Mouse (Mus musculus) kidney, adult 2 months (tissue): ENCODE results near the gene Plekhm3.

Source experiments
- CTCF ChIP-seq: fragments of 200-500 bp; conservative IDR thresholded peaks from 2 replicates; pipeline ENCODE4 v1.5.1; 2011; ENCODE audit warnings: low read depth, mild to moderate bottlenecking, control low read depth, low read length, moderate library complexity, mixed read lengths; ENCODE audit not compliant: insufficient read depth, insufficient read length
- POLR2A ChIP-seq: fragments of 200-500 bp; IDR thresholded peaks from one replicate; pipeline ENCODE4 v1.6.1; 2011; ENCODE audit warnings: low read depth, low read length, control low read depth

DNA sequence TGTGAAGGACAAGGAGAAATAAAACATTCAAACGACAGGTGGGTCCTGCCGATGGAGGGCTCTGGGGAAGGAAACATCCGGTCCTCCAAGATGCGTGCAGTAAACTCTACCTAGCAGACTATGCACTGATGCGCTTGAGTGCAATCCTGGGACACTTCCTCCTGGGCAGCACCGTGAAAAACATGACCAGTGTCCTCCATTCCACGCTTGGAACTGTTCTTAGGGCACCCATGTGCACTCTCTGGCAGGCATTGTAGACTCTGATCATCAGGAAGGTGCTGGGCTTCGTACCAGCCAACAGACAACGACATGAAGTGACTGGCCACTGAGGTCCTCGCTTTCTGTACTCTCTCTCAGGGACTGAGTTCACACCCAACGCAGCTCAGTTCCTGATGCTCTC is 162.5 kb downstream of the Plekhm3 start:
- no peak for TF ChIP-seq CTCF
- TF ChIP-seq POLR2A, result no peak
